Mouse (Mus musculus) ZHBTc4 (cell line): ENCODE results near the gene Lefty2.

Source experiments
- DNase-seq: peaks from one replicate; pipeline ENCODE4 v3.0.0-alpha.2; 2011; ENCODE audit warnings: low read depth, low spot score

The Lefty2 gene

DNA sequence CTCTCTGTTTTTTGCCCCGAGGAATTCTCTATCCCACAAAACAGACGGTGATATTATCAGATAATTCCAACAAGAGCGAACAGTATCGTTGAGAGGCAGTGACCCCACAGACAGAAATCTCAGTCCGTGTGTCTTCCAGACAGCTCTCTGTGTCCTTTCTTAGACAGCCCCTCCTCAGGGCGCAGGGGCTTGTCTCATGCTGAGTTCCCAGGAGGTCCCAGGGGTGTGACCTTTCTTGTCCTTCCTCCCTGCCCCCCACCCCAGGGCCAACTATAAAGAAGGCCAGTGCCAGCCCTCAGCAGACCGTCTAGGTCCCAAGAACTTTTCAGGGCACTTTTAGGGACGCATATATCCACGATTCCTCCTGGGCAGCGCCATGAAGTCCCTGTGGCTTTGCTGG lies at the start of gene Lefty2:
Gene Lefty2, plus strand, starts transcription at position 301 of the 400 bp plus-strand sequence.
- no peak for DNase-seq

- DNase-seq: peak; percentile 79
Measured at GRCm38 (mm10) chr1:180848114-180848510, 44.8 kb upstream of the Lefty2 start.

- no peak for DNase-seq
Measured at GRCm38 (mm10) chr1:180848511-180849241, 44.2 kb upstream of the Lefty2 start.

DNA sequence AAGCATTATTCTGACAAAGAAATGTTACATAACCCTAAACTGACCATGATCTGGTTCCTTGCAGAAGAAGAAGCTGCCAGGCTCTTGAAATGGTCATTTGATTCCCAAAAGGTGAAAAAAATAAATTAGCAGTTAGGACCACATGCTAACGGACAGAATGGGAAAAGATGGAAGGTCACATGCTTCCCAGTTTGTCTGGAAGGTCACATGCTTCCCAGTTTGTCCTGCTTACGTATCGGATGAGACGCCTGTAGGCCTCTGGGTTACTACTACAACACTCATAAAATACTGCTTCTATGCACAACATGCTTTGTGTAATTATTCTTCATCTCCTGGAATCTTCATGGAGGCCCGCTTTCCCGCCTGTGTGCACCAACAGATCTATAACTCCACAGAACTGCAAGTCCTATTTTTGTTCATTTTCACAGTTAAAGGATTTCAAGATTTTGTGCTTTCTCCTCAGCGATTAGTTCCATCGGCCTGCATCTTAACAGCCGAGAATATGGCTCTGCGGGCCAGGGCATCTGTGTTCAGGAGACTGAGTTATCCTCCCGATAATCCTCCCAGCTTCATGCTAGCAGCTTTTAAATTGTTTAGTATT lies 43.1 kb upstream of the Lefty2 start:
- DNase-seq: peak; percentile 45

DNA sequence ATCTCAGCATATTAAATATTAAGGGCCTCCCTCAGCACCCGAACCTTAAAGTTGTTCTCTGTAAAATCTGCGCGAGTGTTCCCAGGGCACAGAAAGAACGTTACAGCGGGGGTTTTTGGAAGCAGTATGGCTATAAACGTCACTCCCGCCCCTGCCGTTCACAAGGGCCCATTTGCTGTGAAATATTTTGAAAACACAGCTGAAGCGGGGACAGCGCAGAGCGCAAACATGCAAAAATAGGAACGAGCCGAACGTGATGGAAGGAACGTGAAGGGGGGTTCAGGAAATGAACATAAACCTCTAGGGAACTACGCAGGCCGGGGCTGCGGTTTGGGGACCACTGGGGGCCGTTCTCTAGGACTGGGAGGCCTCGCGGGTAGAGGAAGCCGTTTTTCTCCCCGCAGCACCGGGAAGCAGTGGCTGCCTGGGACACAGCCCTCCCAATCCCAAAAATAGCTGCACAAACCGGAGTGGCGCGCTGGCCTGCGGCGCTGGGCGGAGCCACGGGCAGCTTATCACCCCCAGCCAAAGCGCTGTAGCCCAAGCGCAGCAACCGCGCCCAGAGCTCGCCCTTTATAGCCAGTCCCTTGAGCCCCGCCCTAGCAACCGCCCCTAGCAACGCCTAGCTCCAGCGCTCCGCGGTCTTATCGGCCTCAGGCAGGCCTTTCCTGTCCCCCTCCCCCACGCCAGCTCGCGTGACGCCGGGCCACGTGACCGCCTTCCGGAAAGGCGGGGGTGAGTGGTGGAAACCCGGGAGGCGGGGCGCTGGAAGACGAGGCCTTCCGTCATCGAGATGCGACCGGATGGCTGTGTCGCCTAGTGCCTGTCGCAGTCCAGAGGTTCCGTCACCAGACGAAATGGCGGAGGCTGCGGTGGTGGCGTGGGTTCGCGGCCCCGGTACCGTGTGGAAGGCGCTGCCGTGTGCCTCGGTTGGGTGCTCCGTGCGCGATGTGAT lies 42.3 kb upstream of the Lefty2 start, which contains the start of gene Sde2:
Gene Sde2, plus strand, starts transcription at position 812 of the 955 bp plus-strand sequence.
- peak; percentile 100 for DNase-seq

DNA sequence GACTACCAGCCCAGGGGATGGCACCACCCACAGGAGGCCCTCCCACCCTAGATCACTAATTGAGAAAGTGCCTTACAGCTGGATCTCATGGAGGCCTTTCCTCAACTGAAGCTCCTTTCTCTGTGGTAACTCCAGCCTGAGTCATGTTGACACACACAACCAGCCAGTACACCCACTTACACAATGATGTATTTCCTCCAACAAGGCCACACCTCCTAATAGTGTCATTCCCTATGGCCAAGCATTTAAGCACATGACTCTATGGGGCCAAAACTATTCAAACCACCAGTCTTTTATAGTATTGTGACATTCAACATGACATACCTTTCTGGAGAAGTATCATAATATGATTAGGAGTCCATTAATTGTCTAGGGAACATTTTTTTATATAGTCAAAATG lies 34.1 kb upstream of the Lefty2 start:
- no peak for DNase-seq

DNA sequence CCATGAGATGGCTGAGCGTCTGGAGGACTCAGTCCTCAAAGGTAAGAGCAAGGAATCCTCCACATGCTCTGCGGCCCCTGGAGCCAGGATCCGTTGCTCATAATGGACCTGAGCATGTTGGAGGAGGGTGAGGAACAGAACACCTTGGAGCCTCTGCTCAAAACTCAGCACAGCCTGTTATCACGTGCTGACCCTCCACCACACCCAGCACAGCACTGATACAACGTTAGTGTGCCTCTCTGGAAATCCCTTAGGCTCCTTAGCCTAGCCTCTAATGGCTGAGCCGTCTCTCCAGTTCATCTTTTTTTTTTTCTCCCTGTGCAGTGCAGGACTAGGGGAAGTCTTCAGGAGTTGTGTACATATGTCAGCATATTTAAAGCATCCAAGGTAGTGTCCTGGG lies 32.9 kb upstream of the Lefty2 start:
- no peak for DNase-seq

DNA sequence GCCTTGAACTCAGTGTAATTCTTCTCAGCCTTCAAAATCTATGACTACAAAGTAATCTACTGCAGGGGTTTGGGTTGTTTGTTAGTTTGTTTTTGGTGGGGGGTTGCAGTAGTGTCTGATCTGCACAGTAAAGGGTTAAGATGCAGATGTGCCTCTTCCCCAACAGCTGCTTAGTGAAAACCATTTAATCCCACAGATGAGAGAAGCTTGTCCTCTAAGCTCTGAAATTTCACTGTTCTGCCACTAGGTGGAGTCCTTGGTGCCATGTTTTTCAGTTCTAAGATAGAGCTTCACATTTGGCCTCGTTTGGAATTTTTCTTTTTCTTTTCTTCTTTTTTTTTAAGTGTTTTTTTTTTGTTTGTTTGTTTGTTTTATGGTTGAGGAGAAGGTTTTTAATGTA lies 29.3 kb upstream of the Lefty2 start:
- peak; percentile 70 for DNase-seq

DNA sequence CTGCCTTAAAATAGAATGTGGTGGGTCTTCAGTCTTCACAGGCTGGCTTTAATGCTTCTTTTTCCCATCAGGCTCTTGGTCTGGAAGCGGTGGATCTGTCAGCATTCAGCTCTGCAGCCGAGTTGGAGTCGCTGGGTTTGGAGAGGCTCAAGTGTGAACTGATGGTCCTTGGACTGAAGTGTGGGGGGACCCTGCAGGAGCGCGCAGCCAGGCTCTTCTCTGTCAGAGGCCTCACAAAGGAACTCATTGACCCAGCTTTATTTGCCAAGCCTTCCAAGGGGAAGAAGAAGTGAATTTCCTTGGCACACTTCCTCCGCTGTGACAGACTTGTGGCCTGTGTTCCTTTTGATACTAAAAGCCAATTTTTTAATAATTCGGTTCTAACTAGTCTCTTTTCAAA lies 26.9 kb upstream of the Lefty2 start:
- no peak for DNase-seq

- DNase-seq: peak; percentile 55
Measured at GRCm38 (mm10) chr1:180870122-180870650, 22.7 kb upstream of the Lefty2 start.

- DNase-seq: peak; percentile 98
Measured at GRCm38 (mm10) chr1:180873861-180874484, 18.9 kb upstream of the Lefty2 start.

- DNase-seq: no peak
Measured at GRCm38 (mm10) chr1:180874615-180875014, 18.3 kb upstream of the Lefty2 start.

DNA sequence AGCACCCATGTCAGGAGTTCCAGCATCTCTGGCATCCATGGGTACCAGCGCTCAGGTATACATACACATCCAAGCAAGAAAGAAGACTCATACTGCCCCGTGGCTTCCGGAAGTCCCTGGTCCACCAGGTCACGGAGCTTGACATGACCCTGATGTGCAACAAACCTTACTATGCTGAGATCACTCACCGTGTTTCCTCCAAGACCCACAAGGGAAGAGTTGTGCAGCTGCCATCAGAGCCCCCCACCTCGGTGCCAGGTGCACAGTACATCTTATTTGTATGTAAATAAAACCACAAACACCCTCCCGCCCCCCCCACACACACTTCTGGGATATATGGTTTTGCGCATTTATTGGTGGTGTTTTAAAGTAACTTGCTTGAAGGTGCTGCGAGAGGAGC lies 17.8 kb upstream of the Lefty2 start:
- no peak for DNase-seq

DNA sequence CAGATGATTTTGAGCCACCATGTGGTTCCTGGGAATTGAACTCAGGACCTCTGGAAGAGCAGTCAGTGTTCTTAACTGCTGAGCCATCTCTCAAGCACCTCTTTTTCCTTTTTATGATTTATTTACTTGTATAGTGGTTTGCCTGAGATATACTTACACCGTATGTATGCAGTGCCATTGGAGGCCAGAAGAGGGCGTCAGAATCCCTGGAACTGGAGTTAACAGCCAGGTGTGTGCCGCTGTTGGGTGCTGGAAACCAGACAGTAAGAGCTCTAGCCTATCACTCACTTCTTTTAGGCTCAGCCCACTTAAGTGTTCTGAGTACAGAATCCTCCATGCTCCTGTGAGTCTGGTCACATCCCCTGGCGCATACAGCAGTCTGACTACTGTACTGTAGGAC lies 15.4 kb upstream of the Lefty2 start:
- peak; percentile 73 for DNase-seq

DNA sequence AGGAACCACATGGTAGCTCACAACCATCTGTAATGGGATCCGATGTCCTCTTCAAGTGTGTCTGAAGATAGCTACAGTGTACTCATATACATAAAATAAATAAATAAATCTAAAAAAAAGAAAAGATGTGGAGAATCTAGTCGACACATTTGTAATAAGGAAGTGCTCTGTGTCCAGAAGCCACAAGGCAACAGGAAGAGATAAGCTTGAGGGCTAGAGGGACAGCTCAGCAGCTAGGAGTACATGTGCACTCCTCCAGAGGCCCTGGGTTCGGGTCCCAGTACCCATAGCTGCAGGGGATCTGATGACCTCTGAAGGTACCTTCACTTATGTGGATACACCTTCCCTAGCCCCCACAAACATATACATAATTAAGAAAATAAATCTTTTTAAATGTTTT lies 11.1 kb upstream of the Lefty2 start:
- no peak for DNase-seq

DNA sequence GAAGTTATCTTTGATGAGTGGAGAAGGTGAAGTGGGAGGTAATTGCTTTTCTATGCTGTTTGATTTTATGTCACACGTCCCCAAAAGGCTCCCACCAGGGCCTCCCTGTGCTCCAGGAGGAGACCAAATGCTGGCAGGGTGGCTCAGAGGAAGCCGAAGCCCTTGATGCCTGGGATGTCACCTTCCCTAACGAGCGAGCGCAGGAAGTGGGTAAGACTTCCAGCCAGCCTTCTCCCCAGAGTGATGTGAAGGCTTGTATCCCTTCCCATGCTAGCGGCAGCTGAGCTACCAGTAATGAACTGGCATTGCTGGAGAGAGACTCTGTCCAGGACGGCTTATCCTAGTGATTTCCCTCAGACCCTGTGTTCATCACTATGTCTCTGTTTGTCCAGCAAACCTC lies 9.2 kb upstream of the Lefty2 start:
- no peak for DNase-seq

DNA sequence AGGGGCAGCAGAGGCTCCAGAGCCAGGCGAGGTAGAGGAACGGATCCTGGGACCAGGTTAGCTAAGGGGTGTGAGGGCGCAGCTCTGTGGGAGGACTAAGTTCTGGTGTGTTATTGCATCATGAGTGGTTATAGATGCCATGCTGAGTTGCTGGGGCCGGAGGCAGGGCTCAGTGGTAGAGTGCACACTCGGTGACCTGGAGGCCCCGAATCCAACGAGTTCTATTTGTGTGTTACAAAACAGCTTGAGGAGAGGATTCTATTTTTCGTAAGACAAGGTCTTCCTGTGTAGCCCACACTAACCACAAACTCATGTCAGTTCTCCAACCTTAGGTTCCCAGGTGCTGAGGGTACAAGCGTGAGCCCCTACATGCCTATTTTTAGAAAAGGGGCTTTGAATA lies 8.4 kb upstream of the Lefty2 start:
- DNase-seq: no peak

DNA sequence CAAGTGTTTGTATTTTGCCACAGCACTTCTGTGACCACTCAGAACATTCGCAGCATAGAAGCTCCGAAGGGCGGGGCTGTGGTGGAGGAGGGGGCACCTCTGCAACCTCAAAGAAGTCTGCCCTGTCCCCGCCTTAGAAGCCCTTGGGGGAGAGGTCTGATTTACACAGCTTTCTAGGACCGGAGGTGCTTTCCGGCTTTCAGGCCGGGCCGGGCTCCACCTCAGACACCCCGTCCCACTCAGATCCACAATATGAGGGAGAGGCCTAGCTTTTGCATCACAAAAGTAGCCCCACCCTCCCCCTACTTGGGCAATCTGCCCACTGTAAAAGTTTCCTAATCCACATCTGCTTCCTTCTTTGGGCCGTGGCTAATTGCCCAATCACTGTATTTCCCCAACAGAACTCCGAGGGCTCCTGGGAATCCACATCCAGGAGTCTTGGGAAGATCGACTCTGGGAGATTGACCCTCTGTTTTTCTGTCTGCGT lies 4.3 kb upstream of the Lefty2 start:
- DNase-seq: peak; percentile 99

DNA sequence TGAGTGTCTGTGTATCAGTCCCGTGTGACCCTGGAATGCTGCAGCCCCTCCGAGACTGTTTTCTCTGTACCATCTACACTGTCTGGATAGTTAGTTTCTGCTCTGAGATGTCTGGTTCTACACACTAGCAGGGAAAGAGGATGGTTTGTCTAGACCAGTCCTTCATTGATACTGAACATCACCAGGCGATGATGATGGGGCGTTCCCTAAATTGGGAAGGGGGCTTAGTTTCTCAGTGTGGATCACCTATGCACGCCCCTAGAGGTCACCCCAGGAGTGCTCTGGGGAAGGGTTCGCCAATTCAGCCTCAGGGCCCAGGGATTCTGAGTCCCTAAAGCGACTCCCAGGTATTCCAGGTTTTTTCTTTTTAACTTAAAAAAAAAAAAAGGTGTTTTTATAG lies 3.7 kb upstream of the Lefty2 start:
- peak; percentile 73 for DNase-seq

GRCm38 (mm10) chr1:180889841-180890240 lies 3.1 kb upstream of the Lefty2 start:
- peak; percentile 92 for DNase-seq
